Mouse (Mus musculus) right cerebral cortex, postnatal 4 days (tissue): ENCODE measurements at regions not wholly inside any gene's neighbourhood (a gene's known extent, or its start where the extent isn't known, plus 50 kb on each side); places are given as distances from the start of the nearest gene placed in this dataset.
"Not testable (repeated sequence)": the region's sequence is repeated elsewhere in the genome, so short reads cannot be mapped to it uniquely, and the experiment has no call there.

Experiments
- DNase-seq: peaks from one replicate; pipeline ENCODE4 v3.0.0-alpha.2; 2022

- DNase-seq, result no peak
Observed at GRCm38 (mm10) chr2:100918122-100918521, 706.4 kb upstream of the Rag2 start.

- no peak for DNase-seq
Observed at GRCm38 (mm10) chr2:100919537-100920212, 704.8 kb upstream of the Rag2 start.

GRCm38 (mm10) chr2:100948632-100949031, 675.9 kb upstream of the Rag2 start:
- DNase-seq, result not testable (repeated sequence)

- no peak for DNase-seq
Observed at GRCm38 (mm10) chr2:100959412-100959811, 665.1 kb upstream of the Rag2 start.

GRCm38 (mm10) chr2:100964584-100964983, 659.9 kb upstream of the Rag2 start:
- DNase-seq, result no peak

- no peak for DNase-seq
Observed at GRCm38 (mm10) chr2:100977202-100977601, 647.3 kb upstream of the Rag2 start.

- DNase-seq, result no peak
Observed at GRCm38 (mm10) chr2:100982362-100982761, 642.2 kb upstream of the Rag2 start.

- DNase-seq, result no peak
Observed at GRCm38 (mm10) chr2:101015353-101015752, 609.2 kb upstream of the Rag2 start.

GRCm38 (mm10) chr2:101019384-101019783, 605.1 kb upstream of the Rag2 start:
- no peak for DNase-seq

GRCm38 (mm10) chr2:101021515-101021914, 603.0 kb upstream of the Rag2 start:
- peak; percentile 3 for DNase-seq

- no peak for DNase-seq
Observed at GRCm38 (mm10) chr2:101043050-101043449, 581.5 kb upstream of the Rag2 start.

GRCm38 (mm10) chr2:101062939-101063338, 561.6 kb upstream of the Rag2 start:
- DNase-seq, result no peak

GRCm38 (mm10) chr2:101074990-101075389, 549.5 kb upstream of the Rag2 start:
- DNase-seq, result no peak

- DNase-seq, result no peak
Observed at GRCm38 (mm10) chr2:101080231-101080630, 544.3 kb upstream of the Rag2 start.

- DNase-seq, result no peak
Observed at GRCm38 (mm10) chr2:101083813-101084212, 540.7 kb upstream of the Rag2 start.

- no peak for DNase-seq
Observed at GRCm38 (mm10) chr2:101084648-101085047, 539.9 kb upstream of the Rag2 start.

GRCm38 (mm10) chr2:101107183-101107872, 517.2 kb upstream of the Rag2 start:
- peak; percentile 7 for DNase-seq

- no peak for DNase-seq
Observed at GRCm38 (mm10) chr2:101136867-101137266, 487.7 kb upstream of the Rag2 start.

- DNase-seq, result no peak
Observed at GRCm38 (mm10) chr2:101139931-101140330, 484.6 kb upstream of the Rag2 start.

- DNase-seq, result no peak
Observed at GRCm38 (mm10) chr2:101156755-101157271, 467.7 kb upstream of the Rag2 start.

GRCm38 (mm10) chr2:101159276-101159675, 465.2 kb upstream of the Rag2 start:
- DNase-seq, result peak; percentile 55

- DNase-seq, result no peak
Observed at GRCm38 (mm10) chr2:101165942-101166341, 458.6 kb upstream of the Rag2 start.

GRCm38 (mm10) chr2:101172806-101173205, 451.7 kb upstream of the Rag2 start:
- no peak for DNase-seq

- DNase-seq, result no peak
Observed at GRCm38 (mm10) chr2:101175124-101175523, 449.4 kb upstream of the Rag2 start.
